Mouse (Mus musculus) CH12.LX (cell line): ENCODE measurements around the gene Olfr513. TPM values are rescaled to one million over a fixed set of nuclear protein-coding genes. Genes with fewer than 3 reads are reported as not detected.

Experiments
- DNase-seq: peaks from one replicate; pipeline ENCODE4 v3.0.0-alpha.2; 2013; ENCODE audit errors: extremely low read depth
- H3K27ac ChIP-seq: 2 replicates; pipeline ENCODE4 v1.5.1; 2012; ENCODE audit warnings: low read depth, mild to moderate bottlenecking, control low read depth, moderate library complexity; ENCODE audit not compliant: insufficient read depth
- H3K27me3 ChIP-seq: replicated peaks from 2 replicates; pipeline ENCODE3; 2012; ENCODE audit warnings: inconsistent platforms
- H3K36me3 ChIP-seq, 2 experiments: replicated peaks in 1 of 2; 2 replicates each; pipeline versions ENCODE3 to v1.6.1; 2012; ENCODE audit warnings: inconsistent platforms in 1 of 2, low read length in 1 of 2, mild to moderate bottlenecking in 1 of 2, mixed read lengths in 1 of 2, moderate library complexity in 1 of 2; ENCODE audit not compliant: control insufficient read depth in 1 of 2, insufficient read depth in 1 of 2
- H3K4me1 ChIP-seq, 2 experiments: 2 replicates each; pipeline ENCODE4 v1.6.1; 2012; ENCODE audit warnings: inconsistent platforms in 1 of 2, moderate library complexity in 1 of 2; ENCODE audit not compliant: insufficient read depth in 2 of 2, control insufficient read depth in 1 of 2
- H3K4me2 ChIP-seq: 2 replicates; pipeline ENCODE4 v1.6.1; 2012; ENCODE audit warnings: low read depth, mild to moderate bottlenecking, control low read depth; ENCODE audit not compliant: poor library complexity, insufficient read depth, severe bottlenecking
- H3K4me3 ChIP-seq, 3 experiments: fragments of 150-350 bp in 1 of 3; sonication (generic) in 1 of 3; replicated peaks in 1 of 3; 2 replicates each; pipeline versions ENCODE3 to v1.5.1; 2011 to 2012; ENCODE audit warnings: low read depth in 2 of 3, low read length in 2 of 3, mild to moderate bottlenecking in 2 of 3, moderate library complexity in 2 of 3, control low read depth in 1 of 3, improper control_type of control experiment in 1 of 3, inconsistent platforms in 1 of 3, mixed read lengths in 1 of 3; ENCODE audit not compliant: poor library complexity in 1 of 3
- H3K79me2 ChIP-seq: replicated peaks from 2 replicates; pipeline ENCODE4 v1.6.1; 2012; ENCODE audit warnings: mild to moderate bottlenecking, moderate library complexity; ENCODE audit not compliant: control insufficient read depth, poor library complexity, insufficient read depth, severe bottlenecking; ENCODE audit errors: extremely low read depth
- H3K9ac ChIP-seq: 2 replicates; pipeline ENCODE4 v1.6.1; 2012; ENCODE audit warnings: low read depth, mild to moderate bottlenecking, control low read depth, moderate library complexity; ENCODE audit not compliant: insufficient read depth
- H3K9me3 ChIP-seq: replicated peaks from 2 replicates; pipeline ENCODE3; 2012; ENCODE audit warnings: low read length, inconsistent platforms, mixed read lengths
- BHLHE40 ChIP-seq: IDR thresholded peaks from 2 replicates; pipeline ENCODE4 v1.6.1; 2011; ENCODE audit warnings: mild to moderate bottlenecking, low read depth, low read length, improper control_type of control experiment
- CHD1 ChIP-seq: IDR thresholded peaks from 2 replicates; pipeline ENCODE4 v1.6.1; 2012; ENCODE audit warnings: low read depth, low read length, improper control_type of control experiment, inconsistent platforms
- CHD2 ChIP-seq: IDR thresholded peaks from 2 replicates; pipeline ENCODE4 v1.6.1; 2011; ENCODE audit warnings: low read length, improper control_type of control experiment
- CTCF ChIP-seq, 2 experiments: IDR thresholded peaks in 1 of 2; conservative IDR thresholded peaks in 1 of 2; 2 replicates each; pipeline ENCODE4 v1.5.1; 2011 to 2012; ENCODE audit warnings: low read depth in 2 of 2, low read length in 2 of 2, improper control_type of control experiment in 1 of 2, inconsistent platforms in 1 of 2, mild to moderate bottlenecking in 1 of 2, moderate library complexity in 1 of 2
- E2F4 ChIP-seq: IDR thresholded peaks from 2 replicates; pipeline ENCODE4 v1.6.1; 2011; ENCODE audit warnings: low read depth, low read length, improper control_type of control experiment; ENCODE audit not compliant: insufficient replicate concordance
- ELF1 ChIP-seq: IDR thresholded peaks from 2 replicates; pipeline ENCODE4 v1.6.1; 2014; ENCODE audit warnings: low read depth, mild to moderate bottlenecking, inconsistent platforms, low read length, improper control_type of control experiment
- EP300 ChIP-seq: IDR thresholded peaks from 2 replicates; pipeline ENCODE4 v1.6.1; 2011; ENCODE audit warnings: low read length, improper control_type of control experiment
- ETS1 ChIP-seq: conservative IDR thresholded peaks from 2 replicates; pipeline ENCODE4 v1.6.1; 2012; ENCODE audit warnings: low read depth, mild to moderate bottlenecking, inconsistent platforms, low read length, improper control_type of control experiment, moderate library complexity
- GABPA ChIP-seq: IDR thresholded peaks from 2 replicates; pipeline ENCODE4 v1.6.1; 2012; ENCODE audit warnings: low read depth, low read length, improper control_type of control experiment, inconsistent platforms; ENCODE audit not compliant: insufficient replicate concordance
- KAT2A ChIP-seq: IDR thresholded peaks from 2 replicates; pipeline ENCODE4 v1.6.1; 2012; ENCODE audit warnings: low read length, improper control_type of control experiment, inconsistent platforms; ENCODE audit not compliant: insufficient replicate concordance
- MAX ChIP-seq: IDR thresholded peaks from 2 replicates; pipeline ENCODE4 v1.6.1; 2011; ENCODE audit warnings: low read length, improper control_type of control experiment
- MAZ ChIP-seq: IDR thresholded peaks from 2 replicates; pipeline ENCODE4 v1.6.1; 2012; ENCODE audit warnings: low read depth, mild to moderate bottlenecking, inconsistent platforms, low read length, improper control_type of control experiment, moderate library complexity
- MEF2A ChIP-seq: IDR thresholded peaks from 2 replicates; pipeline ENCODE4 v1.6.1; 2014; ENCODE audit warnings: low read depth, mild to moderate bottlenecking, inconsistent platforms, low read length, improper control_type of control experiment, borderline replicate concordance
- MXI1 ChIP-seq: IDR thresholded peaks from 2 replicates; pipeline ENCODE4 v1.6.1; 2011; ENCODE audit warnings: mild to moderate bottlenecking, low read depth, low read length, improper control_type of control experiment
- MYC ChIP-seq: IDR thresholded peaks from 2 replicates; pipeline ENCODE4 v1.6.1; 2011; ENCODE audit warnings: low read depth, mild to moderate bottlenecking, improper control_type of control experiment, low read length
- NELFE ChIP-seq: IDR thresholded peaks from 2 replicates; pipeline ENCODE4 v1.6.1; 2011; ENCODE audit warnings: low read depth, low read length, improper control_type of control experiment
- NRF1 ChIP-seq: IDR thresholded peaks from 2 replicates; pipeline ENCODE4 v1.6.1; 2014; ENCODE audit warnings: low read depth, mild to moderate bottlenecking, inconsistent platforms, low read length, improper control_type of control experiment, moderate library complexity
- PAX5 ChIP-seq: IDR thresholded peaks from 2 replicates; pipeline ENCODE4 v1.6.1; 2012; ENCODE audit warnings: low read length, inconsistent platforms, mixed read lengths
- POLR2A ChIP-seq: IDR thresholded peaks from 2 replicates; pipeline ENCODE4 v1.6.1; 2011; ENCODE audit warnings: low read depth, mild to moderate bottlenecking, improper control_type of control experiment, low read length
- POLR2AphosphoS2 ChIP-seq: IDR thresholded peaks from 2 replicates; pipeline ENCODE4 v1.6.1; 2011; ENCODE audit warnings: low read depth, low read length, improper control_type of control experiment
- RCOR1 ChIP-seq: conservative IDR thresholded peaks from 2 replicates; pipeline ENCODE4 v1.6.1; 2012; ENCODE audit warnings: low read depth, mild to moderate bottlenecking, inconsistent platforms, low read length, improper control_type of control experiment
- SIN3A ChIP-seq: IDR thresholded peaks from 2 replicates; pipeline ENCODE4 v1.6.1; 2012; ENCODE audit warnings: low read length, improper control_type of control experiment, inconsistent platforms
- SMC3 ChIP-seq: IDR thresholded peaks from 2 replicates; pipeline ENCODE4 v1.6.1; 2011; ENCODE audit warnings: low read depth, low read length, improper control_type of control experiment
- TCF12 ChIP-seq: IDR thresholded peaks from 2 replicates; pipeline ENCODE4 v1.6.1; 2014; ENCODE audit warnings: low read depth, mild to moderate bottlenecking, inconsistent platforms, low read length, improper control_type of control experiment
- UBTF ChIP-seq: IDR thresholded peaks from 2 replicates; pipeline ENCODE4 v1.6.1; 2012; ENCODE audit warnings: low read depth, mild to moderate bottlenecking, inconsistent platforms, low read length, improper control_type of control experiment, moderate library complexity
- USF1 ChIP-seq: IDR thresholded peaks from 2 replicates; pipeline ENCODE4 v1.6.1; 2014; ENCODE audit warnings: low read depth, mild to moderate bottlenecking, inconsistent platforms, low read length, improper control_type of control experiment
- ZC3H11A ChIP-seq: IDR thresholded peaks from 2 replicates; pipeline ENCODE4 v1.6.1; 2012; ENCODE audit warnings: low read depth, mild to moderate bottlenecking, inconsistent platforms, low read length, improper control_type of control experiment
- ZKSCAN1 ChIP-seq: IDR thresholded peaks from 2 replicates; pipeline ENCODE4 v1.6.1; 2012; ENCODE audit warnings: low read depth, inconsistent platforms, low read length, improper control_type of control experiment, borderline replicate concordance
- ZMIZ1 ChIP-seq: IDR thresholded peaks from 2 replicates; pipeline ENCODE4 v1.6.1; 2012; ENCODE audit warnings: low read depth, mild to moderate bottlenecking, inconsistent platforms, low read length, improper control_type of control experiment
- ZNF384 ChIP-seq: IDR thresholded peaks from 2 replicates; pipeline ENCODE4 v1.6.1; 2012; ENCODE audit warnings: low read depth, low read length, improper control_type of control experiment, inconsistent platforms
- dilution Hi-C: fragments of 300-500 bp; cut with MboI; formaldehyde crosslinking; loops from 2 replicates; pipeline ENCODE4 v1.14.3; 2020; ENCODE audit warnings: low sequenced_read_pairs; ENCODE audit not compliant: extremely low pct_unique_long_range_greater_than_20kb, extremely low pct_ligation_motif_present
- in situ Hi-C: fragments of 300-500 bp; cut with MboI; formaldehyde crosslinking; loops from 3 replicates; pipeline ENCODE4 v1.14.3; 2019; ENCODE audit warnings: low sequenced_read_pairs, low pct_ligation_motif_present, low pct_unique_long_range_greater_than_20kb, mixed read lengths
- polyA plus RNA-seq: library from polyadenylated mRNA; unstranded; fragments of >175 nt; gene quantifications from 2 replicates; pipeline ENCODE4 v1.2.1, GENCODE M21; 2012; ENCODE audit warnings: low read depth; ENCODE audit not compliant: insufficient read length
- total RNA-seq, 2 experiments: library from RNA; depleted of rRNA; stranded (reverse); fragments of 300-350 nt in 1 of 2; fragments of >200 nt in 1 of 2; gene quantifications; 2 replicates each; pipeline ENCODE4 v1.2.3; 2012 to 2014

Olfr513 gene
- not detected in 2 replicates for total RNA-seq (2012; rRNA removed)
- total RNA-seq (2014; rRNA removed), result not detected in 2 replicates
- polyA plus RNA-seq, result not detected in 2 replicates

- no peaks in the 10 kb centered on the region for H3K79me2 ChIP-seq
- dilution Hi-C loops (no loop called here), in situ Hi-C loops (no loop called here)
- H3K4me1 ChIP-seq, result no peaks in the 10 kb centered on the region
- H3K27ac ChIP-seq, result no peak within 1 kb of the TSS
- no peak for TF ChIP-seq ELF1
- TF ChIP-seq MAX, result no peak
- TF ChIP-seq PAX5, result no peak
- no peak for TF ChIP-seq UBTF
- no peak for TF ChIP-seq SMC3
- no peak for TF ChIP-seq POLR2A
- TF ChIP-seq BHLHE40, result no peak
- no peak for TF ChIP-seq E2F4
- TF ChIP-seq MAZ, result no peak
- no peak for TF ChIP-seq CHD1
- no peak for TF ChIP-seq USF1
- TF ChIP-seq ZNF384, result no peak
- TF ChIP-seq SIN3A, result no peak
- no peak for TF ChIP-seq MXI1
- no peak for TF ChIP-seq ETS1
- no peak for TF ChIP-seq NELFE
- no peak for TF ChIP-seq NRF1
- TF ChIP-seq ZC3H11A, result no peak
- TF ChIP-seq ZMIZ1, result no peak
- no peak for TF ChIP-seq CHD2
- H3K27me3 ChIP-seq, result peaks cover 4% of the 10 kb centered on the region
- no peak within 1 kb of the TSS for H3K4me3 ChIP-seq
- no peaks in the 10 kb centered on the region for H3K36me3 ChIP-seq
- no peak within 1 kb of the TSS for H3K4me2 ChIP-seq
- DNase-seq, result no peak
- peaks cover 2% of the 10 kb centered on the region for H3K9me3 ChIP-seq
- no peak within 1 kb of the TSS for H3K9ac ChIP-seq
These were observed at the start of gene Olfr513 for GRCm38 (mm10) chr7:108750673-108751072. Gene Olfr513, plus strand, starts transcription at chr7:108750973.

GRCm38 (mm10) chr7:108713020-108713419 is 37.8 kb upstream of the Olfr513 start, which contains the start of gene Olfr512:
Gene Olfr512, plus strand, starts transcription at chr7:108713320.
- H3K9ac ChIP-seq, result no peak within 1 kb of the TSS
- no peak within 1 kb of the TSS for H3K4me2 ChIP-seq
- in situ Hi-C loops (no loop called here), dilution Hi-C loops (no loop called here)
- H3K4me3 ChIP-seq, result no peak within 1 kb of the TSS
- no peaks in the 10 kb centered on the region for H3K79me2 ChIP-seq
- H3K36me3 ChIP-seq, result no peaks in the 10 kb centered on the region
- no peak within 1 kb of the TSS for H3K27ac ChIP-seq
- peaks cover 7% of the 10 kb centered on the region for H3K9me3 ChIP-seq
- no peaks in the 10 kb centered on the region for H3K27me3 ChIP-seq
- no peak for DNase-seq
- TF ChIP-seq CTCF (conservative IDR thresholded peaks at IDR 0.05 in 1 of 2, IDR thresholded peaks at IDR 0.05 in 1 of 2; ENCODE audit: low read depth in 2 of 2, low read length in 2 of 2) (no peak), POLR2A (no peak), EP300 (no peak), ZC3H11A (no peak), GABPA (no peak), MAX (no peak), MYC (no peak), MEF2A (no peak), ZKSCAN1 (no peak), TCF12 (no peak), SMC3 (no peak), ELF1 (no peak), POLR2AphosphoS2 (no peak), ZMIZ1 (no peak), CHD1 (no peak), RCOR1 (no peak), KAT2A (no peak), UBTF (no peak), PAX5 (no peak), USF1 (no peak)
- no peaks in the 10 kb centered on the region for H3K4me1 ChIP-seq
